Mouse (Mus musculus) heart, embryonic 10.5 days (tissue): ENCODE data around the gene Slc35c2. TPM values are rescaled to one million over a fixed set of nuclear protein-coding genes. Genes with fewer than 3 reads are reported as not detected.

Source experiments
- DNase-seq: peaks from one replicate; pipeline ENCODE4 v3.0.0-alpha.2; 2017; ENCODE audit warnings: low spot score
- H3K27ac ChIP-seq: fragments of 300-500 bp; sonication (generic); 2 replicates; pipeline ENCODE4 v1.5.1; 2016; ENCODE audit warnings: mild to moderate bottlenecking
- H3K27me3 ChIP-seq: fragments of 300-500 bp; sonication (generic); 2 replicates; pipeline ENCODE4 v1.6.1; 2016; ENCODE audit warnings: mild to moderate bottlenecking; ENCODE audit not compliant: poor library complexity, insufficient read depth, severe bottlenecking
- H3K36me3 ChIP-seq: fragments of 300-500 bp; sonication (generic); 2 replicates; pipeline ENCODE4 v1.6.1; 2016; ENCODE audit warnings: mild to moderate bottlenecking, moderate library complexity
- H3K4me1 ChIP-seq: fragments of 300-500 bp; sonication (generic); 2 replicates; pipeline ENCODE4 v1.6.1; 2016; ENCODE audit warnings: mild to moderate bottlenecking
- H3K4me3 ChIP-seq: fragments of 300-500 bp; sonication (generic); 2 replicates; pipeline ENCODE4 v1.5.1; 2016; ENCODE audit warnings: mild to moderate bottlenecking, moderate library complexity
- H3K9me3 ChIP-seq: fragments of 300-500 bp; sonication (generic); 2 replicates; pipeline ENCODE4 v1.6.1; 2016; ENCODE audit warnings: mild to moderate bottlenecking, moderate library complexity
- WGBS: fragments of 180-500 bp; shearing (Covaris S2); methylation state at CpG from one replicate; pipeline ENCODE4 v1.1.7; 2016; 5-methylcytosine and 5-hydroxymethylcytosine counted together
- polyA plus RNA-seq: library from polyadenylated mRNA; unstranded; fragments of >200 nt; fragmentation: Nextera tagmentation; extraction: Ambion mirVana; gene quantifications from 2 replicates; pipeline ENCODE4 v1.2.1, GENCODE M21; 2016

Slc35c2 gene
- polyA plus RNA-seq, 1 experiment from 2014 or later, result 57.3 TPM

GRCm38 (mm10) chr2:165305438-165305837, 17.8 kb upstream of the Slc35c2 start:
- Histone ChIP-seq H3K27me3 (no peaks in the 10 kb centered on the region), H3K9me3 (no peaks in the 10 kb centered on the region), H3K27ac (no peak overlapping the region), H3K4me1 (no peaks in the 10 kb centered on the region), H3K36me3 (peaks cover 92% of the 10 kb centered on the region), H3K4me3 (no peak overlapping the region)
- WGBS, result 90% methylated on average over 8 of the region's 8 CpGs
- no peak for DNase-seq

- Histone ChIP-seq H3K27ac (no peak overlapping the region), H3K4me3 (no peak overlapping the region), H3K9me3 (no peaks in the 10 kb centered on the region), H3K27me3 (no peaks in the 10 kb centered on the region), H3K4me1 (no peaks in the 10 kb centered on the region), H3K36me3 (peaks cover 86% of the 10 kb centered on the region)
- DNase-seq, result no peak
- WGBS, result 81% methylated on average over 19 of the region's 19 CpGs
These were observed 17.1 kb upstream of the Slc35c2 start for GRCm38 (mm10) chr2:165304819-165305218.

- Histone ChIP-seq H3K9me3 (no peaks in the 10 kb centered on the region), H3K36me3 (peaks cover 86% of the 10 kb centered on the region), H3K27me3 (no peaks in the 10 kb centered on the region), H3K4me1 (no peaks in the 10 kb centered on the region), H3K4me3 (no peak overlapping the region), H3K27ac (no peak overlapping the region)
- DNase-seq, result no peak
- WGBS, result 88% methylated on average over 6 of the region's 6 CpGs
These were observed 15.8 kb upstream of the Slc35c2 start for GRCm38 (mm10) chr2:165303354-165304012.

- 61% methylated on average over 3 of the region's 3 CpGs for WGBS
- H3K36me3 ChIP-seq, result peaks cover 88% of the 10 kb centered on the region
These were observed 13.7 kb upstream of the Slc35c2 start for GRCm38 (mm10) chr2:165301409-165301808.

GRCm38 (mm10) chr2:165300885-165301284, 13.2 kb upstream of the Slc35c2 start:
- Histone ChIP-seq H3K4me3 (no peak overlapping the region), H3K27ac (no peak overlapping the region), H3K4me1 (no peaks in the 10 kb centered on the region), H3K36me3 (peaks cover 88% of the 10 kb centered on the region), H3K9me3 (no peaks in the 10 kb centered on the region), H3K27me3 (no peaks in the 10 kb centered on the region)
- DNase-seq, result no peak
- WGBS, result 89% methylated on average over 6 of the region's 6 CpGs

More at GRCm38 (mm10) chr2:165301409-165301808, 13.7 kb upstream of the Slc35c2 start:
- no peaks in the 10 kb centered on the region for H3K4me1 ChIP-seq
- no peak overlapping the region for H3K27ac ChIP-seq
- DNase-seq, result no peak
- no peaks in the 10 kb centered on the region for H3K27me3 ChIP-seq
- no peak overlapping the region for H3K4me3 ChIP-seq
- H3K9me3 ChIP-seq, result no peaks in the 10 kb centered on the region

DNA sequence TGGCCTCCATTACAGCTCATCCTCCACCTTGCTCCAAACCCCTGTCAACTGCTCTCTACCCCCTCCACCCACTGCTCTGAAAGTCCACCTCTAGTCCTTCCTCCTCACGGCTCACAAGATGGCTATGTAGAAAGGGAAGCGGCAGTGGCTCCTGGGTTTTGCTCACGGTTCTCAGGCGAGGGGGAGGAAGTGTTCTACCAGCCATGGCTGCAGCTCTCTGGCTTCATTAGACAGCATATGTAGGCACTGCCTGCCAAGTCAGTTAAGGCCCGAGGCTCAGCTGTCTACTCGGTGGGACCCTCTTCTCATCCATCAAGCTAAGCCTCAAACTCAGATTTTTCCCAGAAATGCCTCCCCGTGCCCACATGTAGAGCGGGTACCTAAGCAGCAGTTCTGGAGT, 12.8 kb upstream of the Slc35c2 start:
- Histone ChIP-seq H3K9me3 (no peaks in the 10 kb centered on the region), H3K27ac (no peak overlapping the region), H3K36me3 (peaks cover 90% of the 10 kb centered on the region), H3K4me1 (no peaks in the 10 kb centered on the region), H3K4me3 (no peak overlapping the region), H3K27me3 (no peaks in the 10 kb centered on the region)
- WGBS, result 90% methylated on average over 8 of the region's 8 CpGs
- no peak for DNase-seq

- Histone ChIP-seq H3K4me3 (no peak overlapping the region), H3K36me3 (peaks cover 88% of the 10 kb centered on the region), H3K4me1 (no peaks in the 10 kb centered on the region), H3K27ac (no peak overlapping the region), H3K9me3 (no peaks in the 10 kb centered on the region), H3K27me3 (no peaks in the 10 kb centered on the region)
- 88% methylated on average over 11 of the region's 11 CpGs for WGBS
- DNase-seq, result no peak
These were observed 9.8 kb upstream of the Slc35c2 start for GRCm38 (mm10) chr2:165297429-165297828.

DNA sequence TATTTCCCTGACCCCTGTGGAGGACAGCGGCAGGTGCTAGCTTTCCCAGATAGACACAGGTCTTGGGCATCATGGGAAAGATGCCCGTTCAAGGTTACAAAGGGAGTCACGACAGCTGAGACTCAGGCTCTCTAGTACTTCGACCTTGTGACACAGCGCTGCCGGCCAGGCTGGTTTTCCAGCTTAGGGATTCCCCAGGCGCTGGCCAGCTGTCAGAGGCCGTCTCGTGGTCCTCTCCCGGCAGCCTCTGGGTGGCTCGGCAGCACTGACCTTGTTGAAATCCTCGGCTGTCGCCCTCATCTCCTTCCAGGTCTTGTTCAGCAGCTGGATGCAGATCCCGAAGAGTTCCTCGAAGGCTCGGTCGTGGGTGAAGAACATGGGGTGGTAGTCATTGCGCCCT, 8.9 kb upstream of the Slc35c2 start:
- Histone ChIP-seq H3K9me3 (no peaks in the 10 kb centered on the region), H3K4me1 (no peaks in the 10 kb centered on the region), H3K36me3 (peaks cover 90% of the 10 kb centered on the region), H3K4me3 (no peak overlapping the region), H3K27me3 (no peaks in the 10 kb centered on the region), H3K27ac (no peak overlapping the region)
- no peak for DNase-seq
- WGBS, result 88% methylated on average over 18 of the region's 18 CpGs

- Histone ChIP-seq H3K36me3 (peaks cover 39% of the 10 kb centered on the region), H3K4me1 (peaks cover 34% of the 10 kb centered on the region), H3K27ac (peak overlapping the region; percentile 91), H3K9me3 (no peaks in the 10 kb centered on the region), H3K27me3 (no peaks in the 10 kb centered on the region), H3K4me3 (peak overlapping the region; percentile 97)
- WGBS, result 67% methylated on average over 18 of the region's 18 CpGs
- no peak for DNase-seq
These were observed 804 bp upstream of the Slc35c2 start for GRCm38 (mm10) chr2:165288315-165289031.

GRCm38 (mm10) chr2:165286361-165287201, 1.1 kb downstream of the Slc35c2 start:
- Histone ChIP-seq H3K27ac (peak overlapping the region; percentile 91; the same call in 1 of the 2 replicates), H3K4me3 (peak overlapping the region; percentile 97), H3K27me3 (no peaks in the 10 kb centered on the region), H3K4me1 (peaks cover 40% of the 10 kb centered on the region), H3K9me3 (no peaks in the 10 kb centered on the region), H3K36me3 (peaks cover 41% of the 10 kb centered on the region)
- no peak for DNase-seq
- WGBS, result 63% methylated on average over 18 of the region's 18 CpGs

DNA sequence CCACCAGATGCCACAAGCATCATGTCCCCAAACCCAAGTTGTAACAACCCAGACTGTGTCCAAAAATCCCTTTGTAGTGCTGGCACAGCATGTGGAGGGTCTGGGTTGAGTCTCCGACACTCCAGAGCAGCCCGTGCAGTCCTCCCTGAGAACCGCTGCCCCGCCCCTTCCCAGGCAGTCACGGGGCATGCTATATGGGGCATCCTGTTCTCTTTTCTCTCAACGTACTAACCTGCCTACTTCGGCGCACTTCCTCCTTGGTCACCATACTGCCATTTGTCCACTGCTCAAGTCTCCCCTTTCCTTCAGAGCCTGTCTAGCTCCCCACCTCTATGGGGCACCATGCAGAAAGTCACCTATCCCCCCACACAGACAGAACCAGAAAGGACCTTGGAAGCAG, 2.0 kb downstream of the Slc35c2 start:
- H3K9me3 ChIP-seq, result no peaks in the 10 kb centered on the region
- 92% methylated on average over 8 of the region's 8 CpGs for WGBS
- no peak overlapping the region for H3K4me3 ChIP-seq
- peaks cover 41% of the 10 kb centered on the region for H3K36me3 ChIP-seq
- peaks cover 41% of the 10 kb centered on the region for H3K4me1 ChIP-seq
- H3K27ac ChIP-seq, result no peak overlapping the region
- no peaks in the 10 kb centered on the region for H3K27me3 ChIP-seq
- no peak for DNase-seq

GRCm38 (mm10) chr2:165285034-165285433, 2.6 kb downstream of the Slc35c2 start:
- Histone ChIP-seq H3K4me1 (peaks cover 41% of the 10 kb centered on the region), H3K36me3 (peaks cover 41% of the 10 kb centered on the region), H3K9me3 (no peaks in the 10 kb centered on the region), H3K27me3 (no peaks in the 10 kb centered on the region), H3K27ac (no peak overlapping the region), H3K4me3 (no peak overlapping the region)
- 70% methylated on average over 3 of the region's 3 CpGs for WGBS
- no peak for DNase-seq

DNA sequence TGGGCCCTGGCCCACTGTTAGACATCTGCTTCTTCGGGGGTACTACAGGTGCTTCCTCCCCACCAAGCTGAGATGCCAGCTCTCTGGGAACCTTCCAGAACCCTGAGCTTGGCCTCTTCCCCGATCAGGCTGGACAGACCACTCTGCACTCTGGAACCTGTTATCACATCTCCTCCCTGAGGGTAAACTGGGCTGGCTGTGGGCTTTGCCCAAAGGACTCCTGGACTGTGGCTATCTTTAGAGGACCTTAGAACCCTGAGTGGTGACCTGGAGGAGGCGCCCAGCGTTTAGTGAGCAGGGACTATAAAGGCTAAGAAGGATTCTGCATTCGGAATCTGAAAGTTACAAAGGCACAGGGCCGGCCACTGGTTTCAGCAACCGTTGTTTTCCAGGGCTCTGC, 3.3 kb downstream of the Slc35c2 start:
- Histone ChIP-seq H3K4me1 (peaks cover 41% of the 10 kb centered on the region), H3K27ac (no peak overlapping the region), H3K9me3 (no peaks in the 10 kb centered on the region), H3K36me3 (peaks cover 36% of the 10 kb centered on the region), H3K27me3 (no peaks in the 10 kb centered on the region), H3K4me3 (no peak overlapping the region)
- 82% methylated on average over 7 of the region's 7 CpGs for WGBS
- no peak for DNase-seq
